Mouse (Mus musculus) stomach, embryonic 15.5 days (tissue): ENCODE results near the gene Slc16a11. TPM values are rescaled to one million over a fixed set of nuclear protein-coding genes. Genes with fewer than 3 reads are reported as not detected.
A peak's percentile ranks its signal among the peaks of the same experiment; 100 is the strongest.

Experiments used
- ATAC-seq: fragments of 200-750 bp; cut with Nextera tagmentation; 2 replicates; pipeline ENCODE4 v1.8.0; 2017; ENCODE audit warnings: low read depth, moderate number of reproducible peaks, moderate TSS enrichment; ENCODE audit not compliant: insufficient read depth, low FRiP score
- H3K27ac ChIP-seq: fragments of 300-500 bp; sonication (generic); 2 replicates; pipeline ENCODE4 v1.5.1; 2015; ENCODE audit warnings: mild to moderate bottlenecking, inconsistent platforms
- H3K27me3 ChIP-seq: fragments of 300-500 bp; sonication (generic); replicated peaks from 2 replicates; pipeline ENCODE4 v1.6.1; 2015; ENCODE audit warnings: inconsistent platforms
- H3K36me3 ChIP-seq: fragments of 300-500 bp; sonication (generic); 2 replicates; pipeline ENCODE4 v1.6.1; 2015; ENCODE audit warnings: inconsistent platforms
- H3K4me1 ChIP-seq: fragments of 300-500 bp; sonication (generic); 2 replicates; pipeline ENCODE4 v1.6.1; 2015; ENCODE audit warnings: inconsistent platforms
- H3K4me2 ChIP-seq: fragments of 300-500 bp; sonication (generic); 2 replicates; pipeline ENCODE4 v1.6.1; 2015; ENCODE audit warnings: mild to moderate bottlenecking, inconsistent platforms
- H3K4me3 ChIP-seq: fragments of 300-500 bp; sonication (generic); replicated peaks from 2 replicates; pipeline ENCODE4 v1.5.1; 2015; ENCODE audit warnings: inconsistent platforms
- H3K9ac ChIP-seq: fragments of 300-500 bp; sonication (generic); 2 replicates; pipeline ENCODE4 v1.6.1; 2015; ENCODE audit warnings: inconsistent platforms
- H3K9me3 ChIP-seq: fragments of 300-500 bp; sonication (generic); 2 replicates; pipeline ENCODE4 v1.6.1; 2016; ENCODE audit warnings: inconsistent platforms
- WGBS: fragments of 180-500 bp; shearing (Covaris S2); methylation state at CpG from one replicate; pipeline ENCODE4 v1.1.7; 2015; 5-methylcytosine and 5-hydroxymethylcytosine counted together
- polyA plus RNA-seq: library from polyadenylated mRNA; unstranded; fragments of >200 nt; fragmentation: Nextera tagmentation; extraction: Ambion mirVana; gene quantifications from 2 replicates; pipeline ENCODE4 v1.2.1, GENCODE M21; 2015

Slc16a11 gene
- polyA plus RNA-seq, 1 experiment from 2014 or later: 2.4 TPM

GRCm38 (mm10) chr11:70239541-70240279, 27.2 kb downstream of the Slc16a11 start, which contains the start of the genes Gm21988 and Rnasek:
Gm21988 (minus strand) TSS chr11:70239830.
Rnasek (minus strand) TSS chr11:70239842.
- peak; percentile 16 for ATAC-seq
- H3K4me1 ChIP-seq: peaks cover 23% of the 10 kb centered on the region
- under 1% methylated on average over 30 of the region's 35 CpGs for WGBS
- H3K27ac ChIP-seq: peak within 1 kb of the TSS; percentile 90
- H3K27me3 ChIP-seq: no peaks in the 10 kb centered on the region
- H3K36me3 ChIP-seq: 0 out of 2 replicates have a peak, but pooled peaks cover 6% of the 10 kb centered on the region
- H3K9me3 ChIP-seq: no peaks in the 10 kb centered on the region
- H3K9ac ChIP-seq: peak within 1 kb of the TSS; percentile 77
- H3K4me2 ChIP-seq: peak within 1 kb of the TSS; percentile 78
- peak within 1 kb of the TSS; percentile 96 for H3K4me3 ChIP-seq

GRCm38 (mm10) chr11:70242591-70242990, 30.0 kb downstream of the Slc16a11 start:
- WGBS: 64% methylated on average over 11 of the region's 11 CpGs
- H3K4me3 ChIP-seq: no peak overlapping the region
- ATAC-seq: no peak
- H3K27me3 ChIP-seq: 0 out of 2 replicates have a peak, but pooled peaks cover 4% of the 10 kb centered on the region
- H3K36me3 ChIP-seq: no peaks in the 10 kb centered on the region
- no peaks in the 10 kb centered on the region for H3K9me3 ChIP-seq
- no peak overlapping the region for H3K9ac ChIP-seq
- H3K4me1 ChIP-seq: peaks cover 12% of the 10 kb centered on the region; the same call in 1 of the 2 replicates
- no peak overlapping the region for H3K4me2 ChIP-seq
- no peak overlapping the region for H3K27ac ChIP-seq

DNA sequence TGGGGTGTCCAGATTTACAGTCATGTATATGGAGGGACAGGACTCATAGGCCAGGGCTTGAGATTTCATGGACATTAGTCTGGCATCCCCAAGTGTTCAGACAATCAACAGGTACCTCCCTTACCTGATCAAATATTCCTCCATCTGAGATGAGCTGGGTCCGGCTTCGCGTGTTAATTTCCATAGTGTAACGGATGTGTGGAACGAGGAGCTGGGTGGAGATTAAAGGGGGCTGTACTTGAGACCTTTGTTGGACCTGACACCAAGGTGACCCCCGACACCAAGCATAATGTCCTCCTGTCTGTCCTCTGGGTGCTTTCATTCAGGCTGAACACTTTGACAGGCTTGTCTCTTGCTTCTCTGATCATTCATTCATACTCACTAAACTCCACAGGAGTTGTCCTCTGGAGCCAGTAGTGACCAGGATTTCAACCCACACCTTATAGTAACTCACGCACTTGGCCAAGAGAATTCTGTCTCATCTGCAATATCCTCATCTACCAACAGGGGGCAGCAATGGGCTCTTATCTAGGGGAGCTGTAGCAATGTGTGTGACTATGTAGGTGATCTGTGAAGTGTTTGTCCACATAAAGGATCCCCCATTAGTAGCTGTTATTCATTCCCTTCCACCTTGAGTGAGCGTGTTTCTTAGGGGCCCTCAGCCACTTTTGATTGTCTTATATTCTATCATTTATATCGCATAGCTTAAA, 34.7 kb downstream of the Slc16a11 start:
- H3K9ac ChIP-seq: no peak overlapping the region

DNA sequence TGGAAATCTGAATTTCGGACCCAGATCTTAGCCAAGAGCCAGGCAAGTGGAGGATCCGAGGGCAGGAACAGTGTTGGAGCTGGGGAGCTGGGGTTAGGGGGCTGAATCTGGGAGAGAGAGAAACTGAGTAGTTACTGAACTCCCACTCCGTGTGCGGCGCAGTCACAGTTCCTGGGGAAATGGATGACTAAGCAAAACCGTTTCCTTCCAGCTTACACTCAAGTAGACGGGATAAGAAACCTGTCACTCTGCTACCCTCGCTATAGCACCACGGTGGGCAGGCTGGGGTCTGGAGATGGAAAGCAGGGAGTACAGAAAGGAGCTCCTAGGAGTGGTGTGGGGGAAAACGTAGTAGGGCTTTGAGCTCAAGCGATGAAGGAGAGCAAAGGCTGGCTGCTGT, 37.6 kb downstream of the Slc16a11 start:
- H3K36me3 ChIP-seq: no peaks in the 10 kb centered on the region
- no peak overlapping the region for H3K4me3 ChIP-seq
- no peak overlapping the region for H3K27ac ChIP-seq
- H3K9me3 ChIP-seq: no peaks in the 10 kb centered on the region
- H3K9ac ChIP-seq: no peak overlapping the region
- H3K27me3 ChIP-seq: peaks cover 24% of the 10 kb centered on the region
- 65% methylated on average over 11 of the region's 11 CpGs for WGBS
- no peak overlapping the region for H3K4me2 ChIP-seq
- ATAC-seq: no peak
- peaks cover 13% of the 10 kb centered on the region for H3K4me1 ChIP-seq

More for the DNA sequence above, 34.7 kb downstream of the Slc16a11 start:
- no peaks in the 10 kb centered on the region for H3K36me3 ChIP-seq
- H3K27me3 ChIP-seq: peaks cover 4% of the 10 kb centered on the region
- no peak overlapping the region for H3K4me2 ChIP-seq
- no peak overlapping the region for H3K27ac ChIP-seq
- ATAC-seq: no peak
- H3K4me3 ChIP-seq: no peak overlapping the region
- 48% methylated on average over 9 of the region's 9 CpGs for WGBS
- H3K4me1 ChIP-seq: no peaks in the 10 kb centered on the region
- no peaks in the 10 kb centered on the region for H3K9me3 ChIP-seq

DNA sequence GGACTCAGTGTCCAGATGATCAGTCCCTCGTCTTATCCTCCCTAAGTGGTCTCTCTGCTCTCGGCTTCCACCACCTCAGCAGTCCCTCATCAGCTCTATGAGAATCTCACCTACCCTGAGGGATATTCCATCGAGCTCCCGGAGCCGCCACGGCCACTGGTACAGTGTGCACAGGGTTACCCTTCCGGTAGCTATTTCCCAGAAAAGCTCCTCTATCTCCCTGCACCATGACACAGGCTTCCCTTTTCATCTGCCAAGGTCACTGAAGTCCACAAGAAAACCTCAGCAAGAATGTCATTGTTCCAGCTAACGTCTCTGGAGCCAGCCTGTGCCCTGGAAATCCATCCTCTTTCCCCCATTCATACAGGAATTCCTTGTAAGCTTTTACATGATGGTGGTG, 39.3 kb downstream of the Slc16a11 start:
- H3K4me3 ChIP-seq: no peak overlapping the region
- H3K36me3 ChIP-seq: no peaks in the 10 kb centered on the region
- H3K4me1 ChIP-seq: peaks cover 15% of the 10 kb centered on the region
- no peaks in the 10 kb centered on the region for H3K9me3 ChIP-seq
- ATAC-seq: no peak
- no peak overlapping the region for H3K4me2 ChIP-seq
- H3K27me3 ChIP-seq: peaks cover 27% of the 10 kb centered on the region
- H3K27ac ChIP-seq: no peak overlapping the region
- no peak overlapping the region for H3K9ac ChIP-seq
- 75% methylated on average over 8 of the region's 8 CpGs for WGBS

DNA sequence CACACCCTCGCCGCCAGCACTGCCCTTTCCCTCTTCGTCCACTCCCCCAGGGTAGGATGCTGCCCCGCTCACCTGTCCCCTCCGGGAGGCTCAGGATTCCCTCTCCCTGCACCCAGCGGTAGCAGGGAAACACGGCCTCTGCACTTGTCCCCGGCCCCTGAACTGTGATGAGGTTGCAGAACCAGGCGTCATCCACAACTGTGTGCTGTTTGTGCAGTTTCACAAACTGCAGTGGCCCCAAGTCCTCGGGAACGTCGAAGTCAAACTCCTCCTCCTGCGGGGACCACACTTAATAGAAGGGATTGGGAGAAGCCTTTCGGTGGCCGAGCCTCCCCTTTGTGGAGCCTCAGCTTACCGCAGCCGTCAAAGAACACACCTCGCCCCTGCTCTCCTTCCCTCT, 41.8 kb downstream of the Slc16a11 start:
- H3K4me1 ChIP-seq: peaks cover 15% of the 10 kb centered on the region
- no peaks in the 10 kb centered on the region for H3K36me3 ChIP-seq
- H3K4me2 ChIP-seq: peak overlapping the region; percentile 61
- peak overlapping the region; percentile 40 for H3K4me3 ChIP-seq
- H3K9ac ChIP-seq: no peak overlapping the region
- no peaks in the 10 kb centered on the region for H3K9me3 ChIP-seq
- WGBS: 5% methylated on average over 18 of the region's 18 CpGs
- ATAC-seq: no peak
- no peak overlapping the region for H3K27ac ChIP-seq
- peaks cover 27% of the 10 kb centered on the region for H3K27me3 ChIP-seq

DNA sequence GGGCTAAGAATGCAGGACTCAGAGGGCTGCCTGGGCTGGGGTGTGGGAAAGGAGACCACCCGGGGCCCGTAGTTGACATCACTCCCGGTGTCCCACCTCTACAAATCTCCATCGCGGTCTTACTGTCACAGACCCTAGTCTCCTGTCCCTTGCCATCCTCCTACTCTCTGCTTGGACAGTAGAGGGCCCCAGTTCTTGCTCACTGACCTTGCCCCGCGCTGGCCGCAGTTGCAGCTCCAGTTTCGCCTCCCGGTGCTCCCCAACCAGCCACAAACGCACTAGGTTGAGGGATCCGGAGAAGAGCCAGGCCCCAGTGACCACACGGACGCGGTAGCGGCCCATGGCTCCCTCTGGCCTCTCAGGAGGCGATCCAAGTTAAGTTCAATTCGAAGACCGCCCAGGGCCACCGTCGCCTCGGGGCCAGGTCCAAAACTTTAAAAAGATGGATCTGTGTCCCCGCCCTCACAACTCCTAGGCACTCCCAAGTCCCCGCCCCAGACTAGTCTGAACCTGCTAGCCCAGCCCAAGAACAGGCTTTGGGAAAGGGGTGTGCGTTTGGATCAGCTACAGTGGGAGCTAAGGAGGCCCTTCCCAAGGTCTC, 42.5 kb downstream of the Slc16a11 start, which contains the start of gene Alox12:
TSS of gene Alox12 (minus strand) at position 423 of the 601 bp plus-strand sequence.
- 0 out of 2 replicates have a peak, but pooled peaks have one; percentile 59 for ATAC-seq
- Histone ChIP-seq H3K4me3 (peak within 1 kb of the TSS; percentile 40), H3K4me2 (peak within 1 kb of the TSS; percentile 61), H3K27ac (peak within 1 kb of the TSS; percentile 49; the same call in 1 of the 2 replicates), H3K27me3 (peaks cover 27% of the 10 kb centered on the region), H3K9ac (0 out of 2 replicates have a peak within 1 kb of the TSS, but pooled peaks have one; percentile 17), H3K4me1 (peaks cover 15% of the 10 kb centered on the region), H3K9me3 (no peaks in the 10 kb centered on the region), H3K36me3 (no peaks in the 10 kb centered on the region)
- WGBS: 2% methylated on average over 25 of the region's 25 CpGs

DNA sequence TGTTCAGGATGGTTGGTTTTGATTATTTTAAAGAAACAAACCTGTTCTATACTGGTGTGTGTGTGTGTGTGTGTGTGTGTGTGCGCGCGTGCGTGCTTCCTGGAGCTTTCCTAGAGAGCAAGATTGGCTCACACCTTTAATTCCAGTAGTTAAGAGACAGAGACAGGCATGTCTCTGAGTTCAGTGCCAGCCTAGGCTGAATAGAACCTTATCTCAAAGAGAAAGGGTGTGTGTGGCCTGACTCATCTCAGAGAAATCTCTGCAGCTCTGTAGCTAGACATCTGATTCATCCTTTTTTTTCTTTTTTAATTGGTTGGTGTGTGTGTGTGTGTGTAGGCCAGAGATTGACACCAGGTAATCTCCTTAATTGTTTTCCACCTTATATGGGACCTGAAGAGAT, 46.5 kb downstream of the Slc16a11 start:
- Histone ChIP-seq H3K4me3 (no peak overlapping the region), H3K9me3 (0 out of 2 replicates have a peak, but pooled peaks cover 2% of the 10 kb centered on the region), H3K4me1 (peaks cover 13% of the 10 kb centered on the region), H3K4me2 (no peak overlapping the region), H3K27me3 (peaks cover 13% of the 10 kb centered on the region), H3K9ac (no peak overlapping the region), H3K27ac (no peak overlapping the region), H3K36me3 (no peaks in the 10 kb centered on the region)
- ATAC-seq: no peak
- 93% methylated on average over 4 of the region's 4 CpGs for WGBS

GRCm38 (mm10) chr11:70265252-70265651, 52.7 kb downstream of the Slc16a11 start:
- 37% methylated on average over 3 of the region's 3 CpGs for WGBS
- Histone ChIP-seq H3K9ac (no peak overlapping the region), H3K4me3 (no peak overlapping the region), H3K36me3 (no peaks in the 10 kb centered on the region), H3K4me1 (no peaks in the 10 kb centered on the region), H3K27me3 (no peaks in the 10 kb centered on the region), H3K9me3 (0 out of 2 replicates have a peak, but pooled peaks cover 2% of the 10 kb centered on the region), H3K4me2 (no peak overlapping the region), H3K27ac (peak overlapping the region; percentile 61; the same call in 1 of the 2 replicates)
- no peak for ATAC-seq

DNA sequence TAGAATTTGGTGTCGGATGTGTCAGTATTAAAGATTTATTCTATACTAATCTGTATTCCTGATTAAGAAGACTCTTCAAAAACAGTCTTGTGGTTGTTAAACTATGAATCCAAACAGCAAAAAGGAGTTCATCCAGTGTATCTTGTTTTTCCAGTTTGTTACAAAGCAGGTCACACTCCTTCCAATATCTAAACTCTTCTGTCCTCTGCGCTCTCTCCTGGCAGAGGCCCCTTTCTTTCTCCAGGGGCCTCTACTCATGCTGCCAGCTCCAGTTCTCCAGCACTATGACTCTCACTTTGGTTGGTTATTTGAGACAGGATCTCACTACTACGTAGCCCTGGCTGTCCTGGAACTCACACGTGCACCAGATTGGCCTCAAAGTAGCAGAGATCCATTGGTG, 53.3 kb downstream of the Slc16a11 start:
- H3K9me3 ChIP-seq: 0 out of 2 replicates have a peak, but pooled peaks cover 2% of the 10 kb centered on the region
- H3K4me3 ChIP-seq: no peak overlapping the region
- H3K4me1 ChIP-seq: no peaks in the 10 kb centered on the region
- peak overlapping the region; percentile 61; the same call in 1 of the 2 replicates for H3K27ac ChIP-seq
- no peak for ATAC-seq
- 47% methylated on average over 4 of the region's 4 CpGs for WGBS
- no peak overlapping the region for H3K9ac ChIP-seq
- H3K36me3 ChIP-seq: no peaks in the 10 kb centered on the region
- H3K4me2 ChIP-seq: no peak overlapping the region
- no peaks in the 10 kb centered on the region for H3K27me3 ChIP-seq
